Mouse (Mus musculus) heart, embryonic 10.5 days (tissue): Measurements from ENCODE around the gene Flywch2. TPM values are rescaled to one million over a fixed set of nuclear protein-coding genes. Genes with fewer than 3 reads are reported as not detected.
A peak's percentile ranks its signal among the peaks of the same experiment; 100 is the strongest.

Experiments used
- DNase-seq: peaks from one replicate; pipeline ENCODE4 v3.0.0-alpha.2; 2017; ENCODE audit warnings: low spot score
- H3K27ac ChIP-seq: fragments of 300-500 bp; sonication (generic); 2 replicates; pipeline ENCODE4 v1.5.1; 2016; ENCODE audit warnings: mild to moderate bottlenecking
- H3K27me3 ChIP-seq: fragments of 300-500 bp; sonication (generic); 2 replicates; pipeline ENCODE4 v1.6.1; 2016; ENCODE audit warnings: mild to moderate bottlenecking; ENCODE audit not compliant: poor library complexity, insufficient read depth, severe bottlenecking
- H3K36me3 ChIP-seq: fragments of 300-500 bp; sonication (generic); 2 replicates; pipeline ENCODE4 v1.6.1; 2016; ENCODE audit warnings: mild to moderate bottlenecking, moderate library complexity
- H3K4me1 ChIP-seq: fragments of 300-500 bp; sonication (generic); 2 replicates; pipeline ENCODE4 v1.6.1; 2016; ENCODE audit warnings: mild to moderate bottlenecking
- H3K4me3 ChIP-seq: fragments of 300-500 bp; sonication (generic); 2 replicates; pipeline ENCODE4 v1.5.1; 2016; ENCODE audit warnings: mild to moderate bottlenecking, moderate library complexity
- H3K9me3 ChIP-seq: fragments of 300-500 bp; sonication (generic); 2 replicates; pipeline ENCODE4 v1.6.1; 2016; ENCODE audit warnings: mild to moderate bottlenecking, moderate library complexity
- WGBS: fragments of 180-500 bp; shearing (Covaris S2); methylation state at CpG from one replicate; pipeline ENCODE4 v1.1.7; 2016; 5-methylcytosine and 5-hydroxymethylcytosine counted together
- polyA plus RNA-seq: library from polyadenylated mRNA; unstranded; fragments of >200 nt; fragmentation: Nextera tagmentation; extraction: Ambion mirVana; gene quantifications from 2 replicates; pipeline ENCODE4 v1.2.1, GENCODE M21; 2016

The Flywch2 gene
- polyA plus RNA-seq, 1 experiment from 2014 or later = 20.3 TPM

DNA sequence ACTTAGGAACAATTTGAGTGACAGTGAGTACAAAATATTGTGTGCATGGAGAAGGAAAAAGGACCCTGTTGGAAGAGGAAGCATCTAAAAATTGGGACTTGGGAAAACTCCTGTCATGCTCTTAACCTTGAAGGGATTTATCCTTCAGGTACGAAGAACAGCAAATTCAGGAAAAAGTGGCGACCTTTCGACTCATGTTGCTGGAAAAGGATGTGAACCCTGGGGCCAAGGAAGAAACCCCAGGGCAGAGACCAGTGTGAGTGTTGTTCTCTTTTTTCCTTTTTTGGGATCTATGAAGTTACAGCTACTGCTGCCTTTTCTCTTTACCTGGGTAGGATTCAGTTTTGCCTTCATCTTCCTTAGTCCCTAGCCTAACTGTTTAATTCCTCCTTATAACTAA, 22.0 kb upstream of the Flywch2 start:
- no peak for DNase-seq
- WGBS = 93% methylated on average over 3 of the region's 3 CpGs
- Histone ChIP-seq H3K27me3 (no peaks in the 10 kb centered on the region), H3K27ac (no peak overlapping the region), H3K4me1 (peaks cover 16% of the 10 kb centered on the region), H3K9me3 (no peaks in the 10 kb centered on the region), H3K4me3 (no peak overlapping the region), H3K36me3 (peaks cover 62% of the 10 kb centered on the region)

DNA sequence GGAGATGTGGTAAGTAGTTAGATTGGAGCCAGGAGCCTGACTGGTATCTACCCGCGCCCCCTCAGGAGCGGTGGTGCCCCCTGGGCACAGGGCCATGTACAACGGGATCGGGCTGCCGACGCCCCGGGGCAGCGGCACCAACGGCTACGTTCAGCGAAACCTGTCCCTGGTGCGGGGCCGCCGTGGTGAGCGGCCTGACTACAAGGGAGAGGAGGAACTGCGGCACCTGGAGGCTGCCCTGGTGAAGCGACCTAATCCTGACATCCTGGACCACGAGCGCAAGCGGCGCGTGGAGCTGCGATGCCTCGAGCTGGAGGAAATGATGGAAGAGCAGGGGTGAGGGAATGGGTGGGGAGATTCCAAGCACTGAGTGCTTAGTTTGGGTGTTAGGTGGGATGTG, 21.0 kb upstream of the Flywch2 start:
- Histone ChIP-seq H3K9me3 (no peaks in the 10 kb centered on the region), H3K27me3 (no peaks in the 10 kb centered on the region), H3K4me1 (peaks cover 19% of the 10 kb centered on the region), H3K4me3 (peak overlapping the region; percentile 23; the same call in 1 of the 2 replicates), H3K36me3 (peaks cover 52% of the 10 kb centered on the region), H3K27ac (no peak overlapping the region)
- DNase-seq = no peak
- WGBS = 85% methylated on average over 25 of the region's 25 CpGs

DNA sequence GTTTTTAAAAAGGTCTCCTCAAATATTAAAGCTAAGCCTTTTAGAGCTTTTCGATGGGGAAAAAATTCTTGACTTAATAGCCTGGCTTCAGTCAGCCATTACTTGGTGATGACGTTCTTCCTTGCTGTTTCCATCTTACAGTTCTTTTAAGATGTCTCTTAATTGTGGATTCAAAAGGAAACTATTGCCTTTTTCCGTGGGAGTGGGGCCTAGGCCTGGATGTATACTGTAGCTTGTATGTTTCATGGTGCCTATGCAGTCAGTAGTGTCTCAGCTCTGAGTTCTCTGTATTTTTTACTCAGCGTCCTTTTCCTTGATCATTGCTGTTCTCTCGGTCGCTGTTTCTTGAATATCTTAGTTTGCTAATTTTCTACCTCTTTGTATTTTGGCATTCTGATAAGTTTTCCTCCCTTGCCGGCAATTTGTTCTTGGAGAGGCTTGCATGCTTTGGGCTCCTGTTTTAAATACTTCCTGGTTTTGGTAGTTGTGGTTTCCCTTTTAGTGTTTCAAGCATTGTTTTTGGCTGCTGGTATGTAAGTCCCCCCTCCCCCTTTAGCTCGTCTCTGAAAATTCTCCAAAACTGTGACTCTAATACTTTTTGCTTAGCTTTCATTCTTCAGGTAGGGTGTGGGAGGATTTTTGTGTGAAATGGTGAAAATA, 18.7 kb upstream of the Flywch2 start:
- H3K36me3 ChIP-seq = peaks cover 28% of the 10 kb centered on the region
- peak overlapping the region; percentile 98 for H3K4me3 ChIP-seq
- H3K27ac ChIP-seq = peak overlapping the region; percentile 98
- peaks cover 22% of the 10 kb centered on the region for H3K4me1 ChIP-seq
- no peak for DNase-seq
- 5% methylated on average over 8 of the region's 8 CpGs for WGBS
- H3K9me3 ChIP-seq = no peaks in the 10 kb centered on the region
- H3K27me3 ChIP-seq = no peaks in the 10 kb centered on the region

DNA sequence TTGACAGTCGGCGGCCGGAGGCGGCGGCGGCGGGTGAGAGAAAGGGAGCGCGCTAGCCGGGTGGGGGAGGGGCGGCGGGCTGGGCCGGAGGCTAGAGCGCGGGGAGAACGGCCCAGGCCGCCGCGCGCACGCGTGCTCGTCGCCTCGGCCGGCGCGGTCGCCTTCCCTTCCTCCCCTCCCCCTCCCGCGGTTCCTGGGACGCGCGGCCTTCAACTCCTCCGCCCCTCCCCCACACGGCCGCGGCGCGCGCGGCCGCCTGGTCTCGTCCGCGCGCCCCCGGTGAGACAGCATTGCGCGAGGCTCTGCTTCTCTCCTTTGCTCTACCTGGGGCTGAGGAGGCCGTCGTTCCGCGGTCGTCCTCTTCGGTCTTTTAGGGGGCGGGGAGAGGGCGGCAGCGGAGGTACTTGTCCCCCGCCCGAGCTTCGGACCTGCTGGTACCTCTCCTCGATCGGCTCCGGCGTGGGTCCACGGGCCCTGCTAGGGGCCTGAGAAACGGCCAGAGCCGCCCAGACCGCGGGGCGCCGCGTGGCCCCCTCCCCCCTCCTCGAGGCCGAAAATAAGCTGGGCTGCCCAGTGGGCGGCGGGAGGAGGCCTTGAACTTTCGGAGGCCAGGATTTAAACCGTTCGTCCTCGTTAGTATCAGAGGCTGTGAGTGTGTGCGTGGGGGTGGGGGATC, 17.6 kb upstream of the Flywch2 start:
- Histone ChIP-seq H3K27me3 (no peaks in the 10 kb centered on the region), H3K4me1 (peaks cover 22% of the 10 kb centered on the region), H3K4me3 (peak overlapping the region; percentile 98), H3K9me3 (no peaks in the 10 kb centered on the region), H3K36me3 (peaks cover 18% of the 10 kb centered on the region), H3K27ac (peak overlapping the region; percentile 98)
- peak; percentile 92 for DNase-seq
- WGBS = under 1% methylated on average over 76 of the region's 83 CpGs

DNA sequence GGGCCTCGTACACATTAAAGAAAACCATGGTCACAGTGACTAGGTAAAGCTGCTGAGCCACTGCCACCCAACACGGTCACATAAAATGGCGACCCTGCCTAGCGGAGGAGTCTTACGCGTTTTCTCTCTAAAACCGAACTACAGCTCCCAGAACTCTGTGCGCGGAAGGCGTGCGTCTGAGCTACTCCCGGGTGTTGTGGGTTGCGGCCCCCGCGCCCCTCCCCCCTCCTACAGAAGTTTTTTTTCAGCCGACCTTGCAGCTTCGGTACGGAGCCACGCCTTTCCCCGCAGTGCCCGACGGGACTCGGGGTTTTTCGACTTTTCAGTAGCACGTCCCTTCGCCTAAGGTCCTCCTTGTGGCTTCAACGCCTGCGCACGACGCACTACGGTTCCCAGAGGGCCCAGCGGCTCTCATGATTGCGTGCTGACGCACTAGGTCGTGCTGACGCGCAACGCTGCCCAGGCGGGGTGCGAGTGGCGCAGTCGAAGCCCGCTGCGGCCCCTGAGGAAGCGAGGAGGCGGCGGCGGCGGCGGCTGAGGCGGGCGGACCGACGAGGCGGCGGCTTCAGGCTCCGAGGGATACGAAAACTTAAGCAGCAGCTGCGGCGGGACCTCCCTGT, 17.0 kb upstream of the Flywch2 start:
- H3K27ac ChIP-seq = peak overlapping the region; percentile 98
- WGBS = under 1% methylated on average over 60 of the region's 60 CpGs

DNA sequence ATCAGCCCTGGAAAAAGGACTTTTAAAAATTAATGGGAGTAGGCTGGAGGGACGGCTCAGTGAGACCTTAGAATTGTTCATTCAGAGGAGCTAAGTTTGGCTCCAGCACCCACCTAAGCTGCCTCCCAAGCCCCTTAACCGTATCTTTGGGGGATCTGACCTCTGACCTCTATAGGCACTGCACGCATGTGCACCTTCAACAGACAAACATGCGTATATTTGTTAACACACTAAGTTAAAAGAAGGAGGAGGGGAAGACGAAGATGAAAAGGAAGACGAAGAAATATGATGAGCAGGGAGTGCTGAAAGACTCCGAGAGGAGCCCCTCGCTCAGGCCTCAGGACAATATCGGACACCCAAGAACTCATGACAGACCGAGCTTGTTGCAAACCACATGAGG, 15.7 kb upstream of the Flywch2 start:
- Histone ChIP-seq H3K9me3 (no peaks in the 10 kb centered on the region), H3K27ac (no peak overlapping the region), H3K36me3 (peaks cover 4% of the 10 kb centered on the region; the same call in 1 of the 2 replicates), H3K4me3 (no peak overlapping the region), H3K4me1 (peaks cover 16% of the 10 kb centered on the region; the same call in 1 of the 2 replicates), H3K27me3 (no peaks in the 10 kb centered on the region)
- 93% methylated on average over 10 of the region's 10 CpGs for WGBS
- no peak for DNase-seq

More for the DNA sequence above, 17.0 kb upstream of the Flywch2 start:
- Histone ChIP-seq H3K36me3 (peaks cover 13% of the 10 kb centered on the region), H3K4me3 (peak overlapping the region; percentile 98), H3K4me1 (peaks cover 22% of the 10 kb centered on the region), H3K27me3 (no peaks in the 10 kb centered on the region), H3K9me3 (no peaks in the 10 kb centered on the region)
- peak; percentile 99 for DNase-seq

DNA sequence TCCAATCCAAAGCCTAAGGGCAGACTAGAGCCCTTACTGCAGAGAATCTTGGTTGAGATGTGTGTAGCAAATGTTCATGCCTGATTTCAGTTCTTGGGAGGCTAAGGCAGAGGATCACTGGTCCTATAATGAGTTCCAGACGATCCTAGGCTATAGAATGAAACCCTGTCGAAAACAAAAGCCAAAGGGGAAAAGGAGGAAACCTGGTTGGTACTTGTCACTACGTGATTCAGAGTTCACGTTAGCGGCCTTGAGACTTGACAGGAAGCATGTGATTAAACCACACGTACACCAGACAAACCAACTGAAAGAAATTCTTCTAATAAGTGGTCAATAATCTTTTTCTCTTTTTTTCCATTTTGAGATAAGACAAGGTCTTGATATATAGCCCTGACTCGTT, 11.4 kb upstream of the Flywch2 start:
- H3K27me3 ChIP-seq = no peaks in the 10 kb centered on the region
- no peak for DNase-seq
- H3K4me1 ChIP-seq = peaks cover 5% of the 10 kb centered on the region; the same call in 1 of the 2 replicates
- H3K27ac ChIP-seq = no peak overlapping the region
- 68% methylated on average over 7 of the region's 7 CpGs for WGBS
- peaks cover 4% of the 10 kb centered on the region; the same call in 1 of the 2 replicates for H3K36me3 ChIP-seq
- no peaks in the 10 kb centered on the region for H3K9me3 ChIP-seq
- no peak overlapping the region for H3K4me3 ChIP-seq

DNA sequence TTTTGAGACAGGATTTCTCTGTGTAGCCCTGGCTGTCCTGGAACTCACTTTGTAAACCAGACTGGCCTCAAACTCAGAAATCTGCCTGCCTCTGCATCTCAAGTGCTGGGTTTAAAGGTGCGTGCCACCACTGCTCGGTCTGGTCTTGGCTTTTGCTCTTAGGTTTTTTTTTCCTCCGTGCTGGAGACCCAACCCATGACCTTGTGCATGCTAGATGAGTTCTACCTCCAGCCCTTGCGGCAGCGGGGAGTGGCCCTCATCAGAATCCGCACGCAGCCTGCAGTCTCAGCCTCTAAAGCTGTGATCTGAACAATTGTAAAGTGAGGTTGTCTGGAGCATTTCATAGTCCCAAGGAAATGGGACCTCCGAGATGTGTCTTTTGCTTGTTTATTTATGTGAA, 9.4 kb upstream of the Flywch2 start:
- DNase-seq = no peak
- peaks cover 4% of the 10 kb centered on the region; the same call in 1 of the 2 replicates for H3K36me3 ChIP-seq
- WGBS = 88% methylated on average over 8 of the region's 8 CpGs
- no peaks in the 10 kb centered on the region for H3K27me3 ChIP-seq
- no peak overlapping the region for H3K27ac ChIP-seq
- H3K4me1 ChIP-seq = peaks cover 9% of the 10 kb centered on the region
- H3K9me3 ChIP-seq = no peaks in the 10 kb centered on the region
- H3K4me3 ChIP-seq = no peak overlapping the region

DNA sequence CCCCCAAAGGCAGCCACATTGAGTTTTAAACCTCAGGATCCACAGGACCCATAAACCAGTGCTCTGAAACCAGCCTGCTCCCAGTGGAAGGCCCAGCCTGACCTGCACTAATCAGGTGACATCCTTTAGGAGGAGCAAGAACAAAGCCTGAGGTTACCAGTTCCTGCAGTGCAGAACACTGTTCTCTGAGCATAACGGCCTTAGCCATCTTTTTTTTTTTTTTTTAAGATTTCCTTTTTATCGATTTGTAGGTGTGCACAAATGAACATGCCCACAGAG, 5.1 kb upstream of the Flywch2 start:
- Histone ChIP-seq H3K4me3 (peak overlapping the region; percentile 64), H3K9me3 (no peaks in the 10 kb centered on the region), H3K36me3 (no peaks in the 10 kb centered on the region), H3K27me3 (no peaks in the 10 kb centered on the region), H3K4me1 (peaks cover 21% of the 10 kb centered on the region), H3K27ac (peak overlapping the region; percentile 95)
- 64% methylated on average over 2 of the region's 2 CpGs for WGBS
- no peak for DNase-seq

DNA sequence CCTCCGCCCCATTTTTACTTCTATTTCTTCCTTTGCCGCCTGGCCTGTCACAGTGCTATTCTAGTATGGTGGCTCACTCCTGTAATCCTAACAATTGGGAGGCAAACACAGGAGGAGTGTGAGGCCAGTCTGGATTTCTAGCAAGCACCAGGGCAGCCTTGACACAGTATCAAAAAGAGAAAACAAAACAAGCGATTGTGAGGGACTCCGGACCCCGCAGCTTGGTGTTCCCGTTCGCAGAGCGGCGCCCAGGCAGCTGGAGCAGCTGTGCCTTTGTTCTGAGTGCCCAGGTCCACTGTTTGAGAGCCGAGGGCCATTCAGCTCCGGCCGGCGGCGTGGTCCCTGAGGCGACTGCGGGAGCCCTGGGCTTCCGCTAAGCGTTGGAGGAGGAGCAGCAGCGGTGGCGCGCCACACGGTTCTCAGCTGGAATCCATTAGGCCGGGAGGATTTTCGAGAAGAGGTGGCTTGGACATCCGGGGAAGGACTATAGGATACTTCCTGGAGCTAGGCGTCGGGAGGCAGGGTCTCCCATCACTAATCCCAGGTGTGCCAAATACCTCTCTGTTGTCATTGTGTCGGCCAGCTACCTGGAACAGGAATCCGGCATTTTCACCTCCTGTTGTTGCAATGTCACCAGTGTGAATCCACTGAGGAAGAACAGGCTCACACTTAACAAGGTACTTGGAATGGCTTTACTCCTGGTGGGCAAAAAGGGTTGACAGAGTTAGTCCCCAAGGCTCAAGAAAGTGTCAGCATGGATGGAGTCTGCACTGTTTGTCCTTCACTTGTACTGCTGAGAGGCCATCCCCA, 4.6 kb upstream of the Flywch2 start, which contains the start of gene Srrm2:
Gene Srrm2 (plus strand): TSS at position 264 of the 810 bp plus-strand sequence.
- WGBS = 2% methylated on average over 29 of the region's 29 CpGs
- peaks cover 27% of the 10 kb centered on the region for H3K4me1 ChIP-seq
- H3K4me3 ChIP-seq = peak within 1 kb of the TSS; percentile 64
- peak within 1 kb of the TSS; percentile 95 for H3K27ac ChIP-seq
- no peaks in the 10 kb centered on the region for H3K36me3 ChIP-seq
- H3K27me3 ChIP-seq = no peaks in the 10 kb centered on the region
- H3K9me3 ChIP-seq = no peaks in the 10 kb centered on the region
- no peak for DNase-seq

DNA sequence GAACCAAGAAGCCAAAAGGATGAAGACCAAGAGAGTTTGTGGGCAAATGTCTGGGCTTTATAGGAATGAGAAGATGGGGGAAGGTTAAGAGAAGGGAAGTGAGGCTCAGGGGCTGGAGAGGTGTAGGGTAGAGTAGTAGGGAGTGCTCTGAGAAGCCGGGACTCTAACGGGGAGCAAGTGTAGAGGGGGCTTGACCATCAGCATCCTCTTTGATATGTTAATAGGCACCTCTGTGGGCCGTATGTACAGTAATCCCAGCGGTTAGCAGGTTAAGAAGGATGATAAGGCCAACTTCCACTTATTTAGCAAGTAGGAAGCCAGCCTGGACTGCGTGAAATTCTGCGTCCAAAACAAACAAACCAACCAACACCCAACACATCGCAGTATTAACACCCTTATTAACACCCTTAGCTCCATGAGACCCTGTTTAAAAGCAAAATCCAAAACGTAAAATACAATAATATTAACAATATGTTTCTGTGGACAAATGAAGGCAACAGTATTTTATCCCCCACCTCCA, 3.9 kb upstream of the Flywch2 start:
- H3K27ac ChIP-seq = peak overlapping the region; percentile 95
- DNase-seq = no peak
- no peaks in the 10 kb centered on the region for H3K36me3 ChIP-seq
- H3K9me3 ChIP-seq = no peaks in the 10 kb centered on the region
- H3K27me3 ChIP-seq = no peaks in the 10 kb centered on the region
- peak overlapping the region; percentile 64 for H3K4me3 ChIP-seq
- H3K4me1 ChIP-seq = peaks cover 30% of the 10 kb centered on the region
- WGBS = 12% methylated on average over 8 of the region's 8 CpGs

DNA sequence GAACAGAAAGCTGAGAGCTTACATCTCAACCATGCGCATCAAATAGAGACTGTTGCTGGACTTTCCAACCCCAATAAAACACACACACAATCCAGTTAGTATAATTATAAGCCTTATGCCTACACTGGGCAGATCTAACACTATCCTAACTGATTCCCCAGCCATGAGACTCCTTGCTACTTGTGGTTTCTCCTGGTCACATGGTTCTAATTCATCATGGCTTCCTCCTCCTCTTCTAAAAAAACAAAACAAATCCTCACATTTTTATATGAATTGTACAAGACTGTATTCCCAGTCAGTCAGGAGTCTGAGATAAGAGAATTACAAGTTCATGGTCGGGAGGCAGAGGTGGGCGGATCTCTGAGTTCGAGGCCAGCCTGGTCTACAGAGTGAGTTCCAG, 3.1 kb upstream of the Flywch2 start:
- H3K27me3 ChIP-seq = no peaks in the 10 kb centered on the region
- H3K9me3 ChIP-seq = no peaks in the 10 kb centered on the region
- WGBS = 83% methylated on average over 4 of the region's 4 CpGs
- H3K4me1 ChIP-seq = peaks cover 30% of the 10 kb centered on the region
- no peak overlapping the region for H3K27ac ChIP-seq
- no peak overlapping the region for H3K4me3 ChIP-seq
- DNase-seq = no peak
- H3K36me3 ChIP-seq = no peaks in the 10 kb centered on the region
